Mouse (Mus musculus): Measurements from ENCODE around the gene H6pd. TPM values are rescaled to one million over a fixed set of nuclear protein-coding genes. Genes with fewer than 3 reads are reported as not detected.

H6pd gene
- polyA plus RNA-seq, 1 experiment, result 13.7 TPM

- Histone ChIP-seq H3K27ac (ENCODE audit: insufficient read depth, low read length) (no peak overlapping the region), H3K27me3 (ENCODE audit: control insufficient read depth, insufficient read depth, low read length, poor library complexity, severe bottlenecking) (no peaks in the 10 kb centered on the region), H3K9ac (ENCODE audit: low read depth, poor library complexity, severe bottlenecking) (no peak overlapping the region), H3K4me3 (ENCODE audit: low read depth, low read length) (no peak overlapping the region), H3K4me1 (ENCODE audit: control insufficient read depth, insufficient read depth, low read length) (peaks cover 3% of the 10 kb centered on the region), H3K36me3 (ENCODE audit: control insufficient read depth, insufficient read depth, low read length, poor library complexity, severe bottlenecking) (no peaks in the 10 kb centered on the region), H3K9me3 (replicated peaks; ENCODE audit: control insufficient read depth, insufficient read depth, low read length, poor library complexity, severe bottlenecking) (no peaks in the 10 kb centered on the region)
- TF ChIP-seq CTCF (IDR thresholded peaks at IDR 0.05; ENCODE audit: low read depth, low read length) (no peak), EP300 (IDR thresholded peaks at IDR 0.05; ENCODE audit: insufficient read depth, low read depth, low read length) (no peak), POLR2A (IDR thresholded peaks at IDR 0.05; ENCODE audit: insufficient read depth, low read length) (no peak)
Measured at GRCm38 (mm10) chr4:150014378-150015091, 5.7 kb upstream of the H6pd start.

- Histone ChIP-seq H3K4me1 (ENCODE audit: control insufficient read depth, insufficient read depth, low read length) (peaks cover 3% of the 10 kb centered on the region), H3K9me3 (replicated peaks; ENCODE audit: control insufficient read depth, insufficient read depth, low read length, poor library complexity, severe bottlenecking) (no peaks in the 10 kb centered on the region), H3K36me3 (ENCODE audit: control insufficient read depth, insufficient read depth, low read length, poor library complexity, severe bottlenecking) (no peaks in the 10 kb centered on the region), H3K27ac (ENCODE audit: insufficient read depth, low read length) (no peak overlapping the region), H3K9ac (ENCODE audit: low read depth, poor library complexity, severe bottlenecking) (no peak overlapping the region), H3K27me3 (ENCODE audit: control insufficient read depth, insufficient read depth, low read length, poor library complexity, severe bottlenecking) (no peaks in the 10 kb centered on the region), H3K4me3 (ENCODE audit: low read depth, low read length) (no peak overlapping the region)
- TF ChIP-seq POLR2A (IDR thresholded peaks at IDR 0.05; ENCODE audit: insufficient read depth, low read length), result no peak
Measured at GRCm38 (mm10) chr4:150013805-150014204, 5.0 kb upstream of the H6pd start.

GRCm38 (mm10) chr4:150013186-150013690 is 4.4 kb upstream of the H6pd start:
- Histone ChIP-seq H3K9ac (ENCODE audit: low read depth, poor library complexity, severe bottlenecking) (no peak overlapping the region), H3K36me3 (ENCODE audit: control insufficient read depth, insufficient read depth, low read length, poor library complexity, severe bottlenecking) (no peaks in the 10 kb centered on the region), H3K4me1 (ENCODE audit: control insufficient read depth, insufficient read depth, low read length) (peaks cover 3% of the 10 kb centered on the region), H3K27me3 (ENCODE audit: control insufficient read depth, insufficient read depth, low read length, poor library complexity, severe bottlenecking) (no peaks in the 10 kb centered on the region), H3K9me3 (replicated peaks; ENCODE audit: control insufficient read depth, insufficient read depth, low read length, poor library complexity, severe bottlenecking) (no peaks in the 10 kb centered on the region), H3K27ac (ENCODE audit: insufficient read depth, low read length) (no peak overlapping the region), H3K4me3 (ENCODE audit: low read depth, low read length) (no peak overlapping the region)
- TF ChIP-seq CTCF (IDR thresholded peaks at IDR 0.05; ENCODE audit: low read depth, low read length), result no peak
- TF ChIP-seq EP300 (IDR thresholded peaks at IDR 0.05; ENCODE audit: insufficient read depth, low read depth, low read length), result no peak
- no peak for TF ChIP-seq POLR2A (IDR thresholded peaks at IDR 0.05; ENCODE audit: insufficient read depth, low read length)

- Histone ChIP-seq H3K9ac (ENCODE audit: low read depth, poor library complexity, severe bottlenecking) (no peak overlapping the region), H3K4me1 (ENCODE audit: control insufficient read depth, insufficient read depth, low read length) (peaks cover 3% of the 10 kb centered on the region), H3K4me3 (ENCODE audit: low read depth, low read length) (no peak overlapping the region), H3K9me3 (replicated peaks; ENCODE audit: control insufficient read depth, insufficient read depth, low read length, poor library complexity, severe bottlenecking) (no peaks in the 10 kb centered on the region), H3K27me3 (ENCODE audit: control insufficient read depth, insufficient read depth, low read length, poor library complexity, severe bottlenecking) (no peaks in the 10 kb centered on the region), H3K36me3 (ENCODE audit: control insufficient read depth, insufficient read depth, low read length, poor library complexity, severe bottlenecking) (no peaks in the 10 kb centered on the region), H3K27ac (ENCODE audit: insufficient read depth, low read length) (no peak overlapping the region)
- no peak for TF ChIP-seq POLR2A (IDR thresholded peaks at IDR 0.05; ENCODE audit: insufficient read depth, low read length)
- TF ChIP-seq CTCF (IDR thresholded peaks at IDR 0.05; ENCODE audit: low read depth, low read length), result no peak
- no peak for TF ChIP-seq EP300 (IDR thresholded peaks at IDR 0.05; ENCODE audit: insufficient read depth, low read depth, low read length)
Measured at GRCm38 (mm10) chr4:150012322-150012723, 3.5 kb upstream of the H6pd start.

- H3K27ac ChIP-seq (ENCODE audit: insufficient read depth, low read length), result no peak overlapping the region
- H3K9ac ChIP-seq (ENCODE audit: low read depth, poor library complexity, severe bottlenecking), result no peak overlapping the region
Measured at GRCm38 (mm10) chr4:150011564-150012321, 2.9 kb upstream of the H6pd start.

More at GRCm38 (mm10) chr4:150011564-150012321, 2.9 kb upstream of the H6pd start:
- Histone ChIP-seq H3K36me3 (ENCODE audit: control insufficient read depth, insufficient read depth, low read length, poor library complexity, severe bottlenecking) (no peaks in the 10 kb centered on the region), H3K9me3 (replicated peaks; ENCODE audit: control insufficient read depth, insufficient read depth, low read length, poor library complexity, severe bottlenecking) (no peaks in the 10 kb centered on the region), H3K27me3 (ENCODE audit: control insufficient read depth, insufficient read depth, low read length, poor library complexity, severe bottlenecking) (no peaks in the 10 kb centered on the region), H3K4me3 (ENCODE audit: low read depth, low read length) (no peak overlapping the region), H3K4me1 (ENCODE audit: control insufficient read depth, insufficient read depth, low read length) (peaks cover 3% of the 10 kb centered on the region)
- TF ChIP-seq CTCF (IDR thresholded peaks at IDR 0.05; ENCODE audit: low read depth, low read length) (no peak), POLR2A (IDR thresholded peaks at IDR 0.05; ENCODE audit: insufficient read depth, low read length) (no peak), EP300 (IDR thresholded peaks at IDR 0.05; ENCODE audit: insufficient read depth, low read depth, low read length) (no peak)

Data from ES-Bruce4 (cell line).